Mouse (Mus musculus): ENCODE measurements at regions not wholly inside any gene's neighbourhood (a gene's known extent, or its start where the extent isn't known, plus 50 kb on each side); places are given as distances from the start of the nearest gene placed in this dataset.
"Not testable (repeated sequence)": the region's sequence is repeated elsewhere in the genome, so short reads cannot be mapped to it uniquely, and the experiment has no call there.

- H3K36me3 ChIP-seq (ENCODE audit: control insufficient read depth, insufficient read depth, low read length) = no peaks in the 10 kb centered on the region
- no peak for ATAC-seq (ENCODE audit: insufficient read depth, low FRiP score)
- no peak overlapping the region for H3K4me3 ChIP-seq (replicated peaks; ENCODE audit: low read length)
- WGBS = 38% methylated on average over 2 of the region's 2 CpGs
- H3K9me3 ChIP-seq (replicated peaks; ENCODE audit: control insufficient read depth, low read length) = no peaks in the 10 kb centered on the region
- no peaks in the 10 kb centered on the region for H3K4me1 ChIP-seq (ENCODE audit: control insufficient read depth, insufficient read depth, low read length)
- no peaks in the 10 kb centered on the region for H3K27me3 ChIP-seq (ENCODE audit: control insufficient read depth, insufficient read depth, low read length)
- no peak overlapping the region for H3K27ac ChIP-seq (ENCODE audit: low read length)
- no peak overlapping the region for H3K4me2 ChIP-seq (ENCODE audit: low read depth, low read length)
- no peak overlapping the region for H3K9ac ChIP-seq (ENCODE audit: low read length)
Observed at GRCm38 (mm10) chr15:32749971-32750370, 505.4 kb downstream of the Sema5a start.

- WGBS = 46% methylated on average over 3 of the region's 3 CpGs
Observed at GRCm38 (mm10) chr15:32751991-32752390, 507.4 kb downstream of the Sema5a start.

DNA sequence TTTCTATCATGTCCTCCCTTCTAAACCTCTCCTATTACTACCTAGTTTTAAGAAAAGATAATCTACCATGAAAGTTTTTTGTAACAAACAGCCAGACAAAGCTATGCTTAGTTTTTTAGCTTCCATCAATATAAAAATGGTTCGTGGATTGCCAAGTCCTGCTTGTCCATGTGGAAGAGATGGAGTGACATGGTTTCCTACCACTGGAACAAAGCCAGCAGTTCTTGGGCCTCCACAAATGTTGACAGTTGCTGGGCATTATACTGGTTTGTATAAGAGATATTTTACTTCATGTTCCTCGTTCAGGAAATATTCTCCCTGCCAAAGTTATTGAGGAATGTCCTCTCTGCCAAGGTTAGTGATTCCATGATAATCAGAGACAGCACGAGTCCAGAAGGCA is 515.5 kb downstream of the Sema5a start:
- no peak for ATAC-seq (ENCODE audit: insufficient read depth, low FRiP score)
- no peaks in the 10 kb centered on the region for H3K9me3 ChIP-seq (replicated peaks; ENCODE audit: control insufficient read depth, low read length)
- no peak overlapping the region for H3K27ac ChIP-seq (ENCODE audit: low read length)
- no peaks in the 10 kb centered on the region for H3K27me3 ChIP-seq (ENCODE audit: control insufficient read depth, insufficient read depth, low read length)
- H3K4me2 ChIP-seq (ENCODE audit: low read depth, low read length) = no peak overlapping the region
- H3K36me3 ChIP-seq (ENCODE audit: control insufficient read depth, insufficient read depth, low read length) = no peaks in the 10 kb centered on the region
- 64% methylated on average over 3 of the region's 3 CpGs for WGBS
- H3K9ac ChIP-seq (ENCODE audit: low read length) = no peak overlapping the region
- H3K4me3 ChIP-seq (replicated peaks; ENCODE audit: low read length) = no peak overlapping the region
- no peaks in the 10 kb centered on the region for H3K4me1 ChIP-seq (ENCODE audit: control insufficient read depth, insufficient read depth, low read length)

More at GRCm38 (mm10) chr15:32751991-32752390, 507.4 kb downstream of the Sema5a start:
- no peak overlapping the region for H3K4me2 ChIP-seq (ENCODE audit: low read depth, low read length)
- H3K4me3 ChIP-seq (replicated peaks; ENCODE audit: low read length) = no peak overlapping the region
- no peaks in the 10 kb centered on the region for H3K27me3 ChIP-seq (ENCODE audit: control insufficient read depth, insufficient read depth, low read length)
- no peak for ATAC-seq (ENCODE audit: insufficient read depth, low FRiP score)
- no peaks in the 10 kb centered on the region for H3K9me3 ChIP-seq (replicated peaks; ENCODE audit: control insufficient read depth, low read length)
- H3K9ac ChIP-seq (ENCODE audit: low read length) = no peak overlapping the region
- no peaks in the 10 kb centered on the region for H3K4me1 ChIP-seq (ENCODE audit: control insufficient read depth, insufficient read depth, low read length)
- H3K27ac ChIP-seq (ENCODE audit: low read length) = no peak overlapping the region
- no peaks in the 10 kb centered on the region for H3K36me3 ChIP-seq (ENCODE audit: control insufficient read depth, insufficient read depth, low read length)

GRCm38 (mm10) chr15:32766011-32766701 is 521.5 kb downstream of the Sema5a start:
- H3K4me3 ChIP-seq (replicated peaks; ENCODE audit: low read length) = no peak overlapping the region
- no peak overlapping the region for H3K4me2 ChIP-seq (ENCODE audit: low read depth, low read length)
- no peak overlapping the region for H3K27ac ChIP-seq (ENCODE audit: low read length)
- WGBS = 6% methylated on average over 4 of the region's 4 CpGs
- H3K9ac ChIP-seq (ENCODE audit: low read length) = no peak overlapping the region
- no peaks in the 10 kb centered on the region for H3K9me3 ChIP-seq (replicated peaks; ENCODE audit: control insufficient read depth, low read length)
- H3K27me3 ChIP-seq (ENCODE audit: control insufficient read depth, insufficient read depth, low read length) = no peaks in the 10 kb centered on the region
- H3K36me3 ChIP-seq (ENCODE audit: control insufficient read depth, insufficient read depth, low read length) = no peaks in the 10 kb centered on the region
- no peaks in the 10 kb centered on the region for H3K4me1 ChIP-seq (ENCODE audit: control insufficient read depth, insufficient read depth, low read length)
- peak; percentile 58; the same call in 1 of the 2 replicates for ATAC-seq (ENCODE audit: insufficient read depth, low FRiP score)

GRCm38 (mm10) chr15:32766746-32767471 is 522.3 kb downstream of the Sema5a start:
- no peak for ATAC-seq (ENCODE audit: insufficient read depth, low FRiP score)
- Histone ChIP-seq H3K9ac (ENCODE audit: low read length) (no peak overlapping the region), H3K4me1 (ENCODE audit: control insufficient read depth, insufficient read depth, low read length) (no peaks in the 10 kb centered on the region), H3K4me3 (replicated peaks; ENCODE audit: low read length) (no peak overlapping the region), H3K27me3 (ENCODE audit: control insufficient read depth, insufficient read depth, low read length) (no peaks in the 10 kb centered on the region), H3K4me2 (ENCODE audit: low read depth, low read length) (no peak overlapping the region), H3K27ac (ENCODE audit: low read length) (no peak overlapping the region), H3K36me3 (ENCODE audit: control insufficient read depth, insufficient read depth, low read length) (no peaks in the 10 kb centered on the region), H3K9me3 (replicated peaks; ENCODE audit: control insufficient read depth, low read length) (no peaks in the 10 kb centered on the region)
- 33% methylated on average over 4 of the region's 5 CpGs for WGBS

DNA sequence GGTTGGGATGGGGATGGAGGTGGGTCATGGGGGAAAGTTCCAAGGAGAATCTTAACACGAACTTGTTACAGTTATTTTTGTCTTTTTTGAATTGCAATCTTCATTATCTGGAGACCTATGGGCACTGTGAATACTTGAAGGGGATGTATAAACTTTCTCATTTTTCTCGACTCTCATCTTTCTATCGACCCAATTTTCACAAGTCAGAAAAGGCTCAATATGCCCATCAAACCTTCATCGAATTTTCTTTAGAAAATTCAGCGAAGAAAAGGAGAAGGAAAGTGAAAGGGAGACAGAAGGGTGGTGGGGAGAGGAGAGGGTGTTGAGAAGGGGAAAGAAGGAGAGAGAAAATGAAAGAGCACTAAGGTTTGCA is 533.6 kb downstream of the Sema5a start:
- H3K36me3 ChIP-seq (ENCODE audit: control insufficient read depth, insufficient read depth, low read length); H3K4me1 ChIP-seq (ENCODE audit: control insufficient read depth, insufficient read depth, low read length); H3K27ac ChIP-seq (ENCODE audit: low read length); ATAC-seq (ENCODE audit: insufficient read depth, low FRiP score); H3K9me3 ChIP-seq (replicated peaks; ENCODE audit: control insufficient read depth, low read length); H3K27me3 ChIP-seq (ENCODE audit: control insufficient read depth, insufficient read depth, low read length); H3K9ac ChIP-seq (ENCODE audit: low read length): not testable (repeated sequence)
- 24% methylated on average over 5 of the region's 5 CpGs for WGBS
- H3K4me2 ChIP-seq (ENCODE audit: low read depth, low read length) = peak overlapping the region; percentile 61
- H3K4me3 ChIP-seq (replicated peaks; ENCODE audit: low read length) = peak overlapping the region; percentile 62

- ATAC-seq (ENCODE audit: insufficient read depth, low FRiP score) = peak; percentile 96
- H3K4me1 ChIP-seq (ENCODE audit: control insufficient read depth, insufficient read depth, low read length); H3K27me3 ChIP-seq (ENCODE audit: control insufficient read depth, insufficient read depth, low read length); H3K9me3 ChIP-seq (replicated peaks; ENCODE audit: control insufficient read depth, low read length); H3K36me3 ChIP-seq (ENCODE audit: control insufficient read depth, insufficient read depth, low read length): not testable (repeated sequence)
- WGBS = under 1% methylated on average over 33 of the region's 34 CpGs
- Histone ChIP-seq H3K27ac (ENCODE audit: low read length) (peak overlapping the region; percentile 88), H3K9ac (ENCODE audit: low read length) (peak overlapping the region; percentile 77), H3K4me2 (ENCODE audit: low read depth, low read length) (peak overlapping the region; percentile 61), H3K4me3 (replicated peaks; ENCODE audit: low read length) (peak overlapping the region; percentile 62)
Observed at GRCm38 (mm10) chr15:32778599-32779273, 534.1 kb downstream of the Sema5a start.

- ATAC-seq (ENCODE audit: insufficient read depth, low FRiP score) = 0 out of 2 replicates have a peak, but pooled peaks have one; percentile 18
- H3K4me2 ChIP-seq (ENCODE audit: low read depth, low read length) = peak overlapping the region; percentile 61
- H3K27ac ChIP-seq (ENCODE audit: low read length) = peak overlapping the region; percentile 88
Observed at GRCm38 (mm10) chr15:32779274-32779615, 534.6 kb downstream of the Sema5a start.

GRCm38 (mm10) chr15:32781609-32782008 is 537.0 kb downstream of the Sema5a start:
- whole genome bisulfite sequencing = 23% methylated on average over 1 of the region's 1 CpGs
- ATAC-seq (ENCODE audit: insufficient read depth, low FRiP score) = 0 out of 2 replicates have a peak, but pooled peaks have one; percentile 26
- Histone ChIP-seq H3K4me3 (replicated peaks; ENCODE audit: low read length) (peak overlapping the region; percentile 47), H3K4me2 (ENCODE audit: low read depth, low read length) (peak overlapping the region; percentile 54)
- H3K27me3 ChIP-seq (ENCODE audit: control insufficient read depth, insufficient read depth, low read length); H3K4me1 ChIP-seq (ENCODE audit: control insufficient read depth, insufficient read depth, low read length); H3K27ac ChIP-seq (ENCODE audit: low read length); H3K9ac ChIP-seq (ENCODE audit: low read length); H3K36me3 ChIP-seq (ENCODE audit: control insufficient read depth, insufficient read depth, low read length); H3K9me3 ChIP-seq (replicated peaks; ENCODE audit: control insufficient read depth, low read length): not testable (repeated sequence)

More at GRCm38 (mm10) chr15:32779274-32779615, 534.6 kb downstream of the Sema5a start:
- WGBS = 4% methylated on average over 11 of the region's 11 CpGs
- H3K27me3 ChIP-seq (ENCODE audit: control insufficient read depth, insufficient read depth, low read length); H3K4me1 ChIP-seq (ENCODE audit: control insufficient read depth, insufficient read depth, low read length); H3K9me3 ChIP-seq (replicated peaks; ENCODE audit: control insufficient read depth, low read length); H3K36me3 ChIP-seq (ENCODE audit: control insufficient read depth, insufficient read depth, low read length): not testable (repeated sequence)
- peak overlapping the region; percentile 77 for H3K9ac ChIP-seq (ENCODE audit: low read length)
- H3K4me3 ChIP-seq (replicated peaks; ENCODE audit: low read length) = peak overlapping the region; percentile 62
